Mouse (Mus musculus) hindbrain, postnatal 0 days (tissue): ENCODE data around the gene Nkx2-5. TPM values are rescaled to one million over a fixed set of nuclear protein-coding genes. Genes with fewer than 3 reads are reported as not detected.

ENCODE experiments used
- ATAC-seq: fragments of 200-750 bp; cut with Nextera tagmentation; 2 replicates; pipeline ENCODE4 v1.8.0; 2017; ENCODE audit warnings: mild to moderate bottlenecking, moderate TSS enrichment, moderate library complexity
- DNase-seq: peaks from one replicate; pipeline ENCODE4 v3.0.0-alpha.2; 2015; ENCODE audit warnings: low spot score
- H3K27ac ChIP-seq: fragments of 300-500 bp; sonication (generic); 2 replicates; pipeline ENCODE4 v1.5.1; 2014; ENCODE audit warnings: mild to moderate bottlenecking
- H3K27me3 ChIP-seq: fragments of 300-500 bp; sonication (generic); 2 replicates; pipeline ENCODE4 v1.6.1; 2014; ENCODE audit warnings: low read length, mixed read lengths; ENCODE audit not compliant: insufficient read depth
- H3K36me3 ChIP-seq: fragments of 300-500 bp; sonication (generic); 2 replicates; pipeline ENCODE4 v1.6.1; 2014; ENCODE audit warnings: low read length, mixed read lengths; ENCODE audit not compliant: insufficient read depth
- H3K4me1 ChIP-seq: fragments of 300-500 bp; sonication (generic); 2 replicates; pipeline ENCODE4 v1.6.1; 2014; ENCODE audit warnings: antibody characterized with exemption, low read length, mixed read lengths; ENCODE audit not compliant: insufficient read depth
- H3K4me2 ChIP-seq: fragments of 300-500 bp; sonication (generic); 2 replicates; pipeline ENCODE4 v1.6.1; 2014; ENCODE audit warnings: low read depth, mild to moderate bottlenecking, low read length, moderate library complexity, mixed read lengths
- H3K4me3 ChIP-seq: fragments of 300-500 bp; sonication (generic); 2 replicates; pipeline ENCODE4 v1.5.1; 2014; ENCODE audit warnings: low read length
- H3K9ac ChIP-seq: fragments of 300-500 bp; sonication (generic); replicated peaks from 2 replicates; pipeline ENCODE4 v1.6.1; 2014; ENCODE audit warnings: mild to moderate bottlenecking, low read length, moderate library complexity, mixed read lengths
- H3K9me3 ChIP-seq: fragments of 300-500 bp; sonication (generic); 2 replicates; pipeline ENCODE4 v1.6.1; 2016; ENCODE audit warnings: low read length, mixed read lengths
- CTCF ChIP-seq: IDR thresholded peaks from 2 replicates; pipeline ENCODE4 v1.5.1; 2016; ENCODE audit warnings: antibody characterized with exemption, control low read depth, low read depth
- WGBS: fragments of 180-500 bp; shearing (Covaris S2); extraction: QIAGEN DNeasy Blood & Tissue Kit; methylation state at CpG from one replicate; pipeline ENCODE4 v1.1.7; 2014; 5-methylcytosine and 5-hydroxymethylcytosine counted together
- polyA plus RNA-seq: library from polyadenylated mRNA; unstranded; fragments of >200 nt; fragmentation: Nextera tagmentation; extraction: Ambion mirVana; gene quantifications from 2 replicates; pipeline ENCODE4 v1.2.1, GENCODE M21; 2015
- total RNA-seq: library from RNA; depleted of rRNA; stranded (reverse); fragments of >200 nt; gene quantifications from 2 replicates; pipeline ENCODE4 v1.2.3, GENCODE M21; 2014

Nkx2-5 gene
- total and polyA plus RNA-seq, 2 experiments from 2014 or later: not detected

GRCm38 (mm10) chr17:26838191-26838910 lies 6.5 kb downstream of the Nkx2-5 start:
- no peaks in the 10 kb centered on the region for H3K4me1 ChIP-seq
- under 1% methylated on average over 37 of the region's 37 CpGs for WGBS
- peaks cover 94% of the 10 kb centered on the region for H3K27me3 ChIP-seq

GRCm38 (mm10) chr17:26837546-26837985 lies 7.2 kb downstream of the Nkx2-5 start:
- no peak overlapping the region for H3K27ac ChIP-seq
- H3K4me2 ChIP-seq: no peak overlapping the region
- H3K27me3 ChIP-seq: peaks cover 86% of the 10 kb centered on the region
- TF ChIP-seq CTCF: no peak
- no peaks in the 10 kb centered on the region for H3K36me3 ChIP-seq
- H3K9ac ChIP-seq: no peak overlapping the region
- H3K4me3 ChIP-seq: no peak overlapping the region
- H3K9me3 ChIP-seq: no peaks in the 10 kb centered on the region
- ATAC-seq (no peak), DNase-seq (no peak)
- WGBS: 1% methylated on average over 7 of the region's 7 CpGs
- no peaks in the 10 kb centered on the region for H3K4me1 ChIP-seq

More at GRCm38 (mm10) chr17:26838191-26838910, 6.5 kb downstream of the Nkx2-5 start:
- no peak overlapping the region for H3K27ac ChIP-seq
- no peak overlapping the region for H3K9ac ChIP-seq
- H3K36me3 ChIP-seq: no peaks in the 10 kb centered on the region
- no peak overlapping the region for H3K4me3 ChIP-seq
- no peak overlapping the region for H3K4me2 ChIP-seq
- no peaks in the 10 kb centered on the region for H3K9me3 ChIP-seq
- DNase-seq (no peak), ATAC-seq (no peak)
- no peak for TF ChIP-seq CTCF

GRCm38 (mm10) chr17:26836786-26837545 lies 7.8 kb downstream of the Nkx2-5 start:
- DNase-seq (no peak), ATAC-seq (no peak)
- 3% methylated on average over 19 of the region's 19 CpGs for WGBS
- Histone ChIP-seq H3K9ac (no peak overlapping the region), H3K36me3 (no peaks in the 10 kb centered on the region), H3K4me1 (no peaks in the 10 kb centered on the region), H3K4me3 (no peak overlapping the region), H3K27me3 (peaks cover 80% of the 10 kb centered on the region), H3K4me2 (no peak overlapping the region), H3K27ac (no peak overlapping the region), H3K9me3 (no peaks in the 10 kb centered on the region)
- no peak for TF ChIP-seq CTCF

GRCm38 (mm10) chr17:26836377-26836776 lies 8.4 kb downstream of the Nkx2-5 start:
- no peak for TF ChIP-seq CTCF
- Histone ChIP-seq H3K27me3 (peaks cover 75% of the 10 kb centered on the region), H3K4me1 (no peaks in the 10 kb centered on the region), H3K9me3 (no peaks in the 10 kb centered on the region), H3K4me2 (no peak overlapping the region), H3K36me3 (no peaks in the 10 kb centered on the region), H3K4me3 (no peak overlapping the region), H3K9ac (no peak overlapping the region), H3K27ac (no peak overlapping the region)
- DNase-seq: no peak
- WGBS: 8% methylated on average over 5 of the region's 5 CpGs
- ATAC-seq: no peak

- Histone ChIP-seq H3K4me3 (no peak overlapping the region), H3K9ac (no peak overlapping the region), H3K36me3 (no peaks in the 10 kb centered on the region), H3K27ac (no peak overlapping the region), H3K27me3 (peaks cover 70% of the 10 kb centered on the region), H3K9me3 (no peaks in the 10 kb centered on the region), H3K4me1 (no peaks in the 10 kb centered on the region), H3K4me2 (no peak overlapping the region)
- WGBS: 5% methylated on average over 8 of the region's 8 CpGs
- DNase-seq (no peak), ATAC-seq (no peak)
- TF ChIP-seq CTCF: no peak
These were observed 8.9 kb downstream of the Nkx2-5 start for GRCm38 (mm10) chr17:26835956-26836355.

- no peak for TF ChIP-seq CTCF
- ATAC-seq (no peak), DNase-seq (no peak)
- Histone ChIP-seq H3K9ac (no peak overlapping the region), H3K36me3 (no peaks in the 10 kb centered on the region), H3K27me3 (peaks cover 62% of the 10 kb centered on the region), H3K4me1 (no peaks in the 10 kb centered on the region), H3K4me3 (no peak overlapping the region), H3K27ac (no peak overlapping the region), H3K4me2 (no peak overlapping the region), H3K9me3 (no peaks in the 10 kb centered on the region)
- 18% methylated on average over 7 of the region's 9 CpGs for WGBS
These were observed 9.6 kb downstream of the Nkx2-5 start for GRCm38 (mm10) chr17:26834966-26835755.
